Mouse (Mus musculus) heart, embryonic 14.5 days (tissue): ENCODE data around the gene Nt5c3b. TPM values are rescaled to one million over a fixed set of nuclear protein-coding genes. Genes with fewer than 3 reads are reported as not detected.

Experiments
- ATAC-seq: fragments of 200-750 bp; cut with Nextera tagmentation; 2 replicates; pipeline ENCODE4 v1.8.0; 2017; ENCODE audit warnings: low read depth, moderate TSS enrichment; ENCODE audit not compliant: insufficient number of reproducible peaks, insufficient read depth, low FRiP score
- H3K27ac ChIP-seq, 2 experiments: fragments of 200-500 bp in 1 of 2; fragments of 300-500 bp in 1 of 2; sonication (generic) in 1 of 2; replicated peaks in 1 of 2; 2 replicates each; pipeline ENCODE4 v1.5.1; 2012 to 2014; ENCODE audit warnings: low read depth in 2 of 2, low read length in 2 of 2, control low read depth in 1 of 2, mild to moderate bottlenecking in 1 of 2, mixed read lengths in 1 of 2; ENCODE audit not compliant: control insufficient read depth in 1 of 2, insufficient read depth in 1 of 2
- H3K27me3 ChIP-seq: fragments of 300-500 bp; sonication (generic); 2 replicates; pipeline ENCODE4 v1.6.1; 2014; ENCODE audit warnings: mild to moderate bottlenecking, low read length, control low read depth; ENCODE audit not compliant: control insufficient read depth, insufficient read depth
- H3K36me3 ChIP-seq: fragments of 300-500 bp; sonication (generic); 2 replicates; pipeline ENCODE4 v1.6.1; 2014; ENCODE audit warnings: mild to moderate bottlenecking, control low read depth, low read length, mixed read lengths; ENCODE audit not compliant: control insufficient read depth, insufficient read depth
- H3K4me1 ChIP-seq, 2 experiments: fragments of 200-500 bp in 1 of 2; fragments of 300-500 bp in 1 of 2; sonication (generic) in 1 of 2; 2 replicates each; pipeline ENCODE4 v1.6.1; 2012 to 2014; ENCODE audit warnings: low read length in 2 of 2, control low read depth in 1 of 2, mixed read lengths in 1 of 2; ENCODE audit not compliant: control insufficient read depth in 2 of 2, insufficient read depth in 2 of 2
- H3K4me2 ChIP-seq: fragments of 300-500 bp; sonication (generic); 2 replicates; pipeline ENCODE4 v1.6.1; 2014; ENCODE audit warnings: mild to moderate bottlenecking, low read length
- H3K4me3 ChIP-seq, 2 experiments: fragments of 200-500 bp in 1 of 2; fragments of 300-500 bp in 1 of 2; sonication (generic) in 1 of 2; 2 replicates each; pipeline ENCODE4 v1.5.1; 2012 to 2014; ENCODE audit warnings: low read length in 2 of 2, mild to moderate bottlenecking in 2 of 2, control low read depth in 1 of 2, low read depth in 1 of 2, moderate library complexity in 1 of 2; ENCODE audit not compliant: control insufficient read depth in 1 of 2, insufficient read depth in 1 of 2
- H3K9ac ChIP-seq: fragments of 300-500 bp; sonication (generic); 2 replicates; pipeline ENCODE4 v1.6.1; 2014; ENCODE audit warnings: mild to moderate bottlenecking, low read length
- H3K9me3 ChIP-seq: fragments of 300-500 bp; sonication (generic); 2 replicates; pipeline ENCODE4 v1.6.1; 2016; ENCODE audit warnings: low read length, control low read depth; ENCODE audit not compliant: control insufficient read depth
- WGBS: fragments of 180-500 bp; shearing (Covaris S2); extraction: QIAGEN DNeasy Blood & Tissue Kit; methylation state at CpG from one replicate; pipeline ENCODE4 v1.1.7; 2014; 5-methylcytosine and 5-hydroxymethylcytosine counted together
- polyA plus RNA-seq: library from polyadenylated mRNA; unstranded; fragments of >200 nt; fragmentation: Nextera tagmentation; extraction: Ambion mirVana; gene quantifications from 2 replicates; pipeline ENCODE4 v1.2.1, GENCODE M21; 2014

Gene Nt5c3b
- polyA plus RNA-seq, 1 experiment from 2014 or later = 102 TPM

GRCm38 (mm10) chr11:100472197-100472934 is 30.8 kb upstream of the Nt5c3b start, which contains the start of gene Klhl11:
Gene Klhl11 (minus strand): TSS chr11:100472741.
- under 1% methylated on average over 83 of the region's 83 CpGs for WGBS
- Histone ChIP-seq H3K9ac (peak within 1 kb of the TSS; percentile 98), H3K4me1 (peaks cover 2 to 15% of the 10 kb centered on the region in 2 experiments; a peak in 2 of 4 replicates), H3K9me3 (no peaks in the 10 kb centered on the region), H3K4me2 (peak within 1 kb of the TSS; percentile 98), H3K27ac (peak within 1 kb of the TSS; percentile 73 to 78), H3K27me3 (no peaks in the 10 kb centered on the region), H3K4me3 (peak within 1 kb of the TSS; percentile 88 to 90), H3K36me3 (peaks cover 21% of the 10 kb centered on the region)
- ATAC-seq = peak; percentile 79

GRCm38 (mm10) chr11:100471352-100472196 is 30.0 kb upstream of the Nt5c3b start:
- Histone ChIP-seq H3K27me3 (no peaks in the 10 kb centered on the region), H3K27ac (peak overlapping the region in 1 of 2 experiments; percentile 78; a peak in 1 of 4 replicates), H3K4me3 (peak overlapping the region; percentile 88 to 90), H3K9ac (peak overlapping the region; percentile 98), H3K4me1 (peaks cover 2 to 15% of the 10 kb centered on the region in 2 experiments; a peak in 2 of 4 replicates), H3K4me2 (peak overlapping the region; percentile 98), H3K36me3 (peaks cover 13% of the 10 kb centered on the region), H3K9me3 (no peaks in the 10 kb centered on the region)
- 0 out of 2 replicates have a peak, but pooled peaks have one; percentile 20 for ATAC-seq
- WGBS = 4% methylated on average over 30 of the region's 30 CpGs

- H3K9me3 ChIP-seq = no peaks in the 10 kb centered on the region
- 61% methylated on average over 1 of the region's 1 CpGs for WGBS
- H3K27ac ChIP-seq = no peak overlapping the region
- no peak for ATAC-seq
- no peaks in the 10 kb centered on the region for H3K27me3 ChIP-seq
- no peak overlapping the region for H3K4me2 ChIP-seq
- H3K9ac ChIP-seq = no peak overlapping the region
- H3K36me3 ChIP-seq = peaks cover 29% of the 10 kb centered on the region
- H3K4me3 ChIP-seq = no peak overlapping the region
- peaks cover under 1 to 13% of the 10 kb centered on the region in 2 experiments; a peak in 2 of 4 replicates for H3K4me1 ChIP-seq
Measured at GRCm38 (mm10) chr11:100465833-100466232, 24.2 kb upstream of the Nt5c3b start.

GRCm38 (mm10) chr11:100465229-100465792 is 23.7 kb upstream of the Nt5c3b start:
- Histone ChIP-seq H3K9ac (no peak overlapping the region), H3K4me2 (no peak overlapping the region), H3K27me3 (no peaks in the 10 kb centered on the region), H3K9me3 (no peaks in the 10 kb centered on the region), H3K4me1 (peaks cover 0 to 9% of the 10 kb centered on the region in 2 experiments; a peak in 1 of 4 replicates), H3K36me3 (peaks cover 29% of the 10 kb centered on the region), H3K4me3 (no peak overlapping the region), H3K27ac (no peak overlapping the region)
- 75% methylated on average over 1 of the region's 1 CpGs for WGBS
- no peak for ATAC-seq

GRCm38 (mm10) chr11:100462699-100463098 is 21.1 kb upstream of the Nt5c3b start:
- Histone ChIP-seq H3K4me3 (no peak overlapping the region), H3K9me3 (no peaks in the 10 kb centered on the region), H3K36me3 (peaks cover 28% of the 10 kb centered on the region), H3K27me3 (no peaks in the 10 kb centered on the region), H3K9ac (no peak overlapping the region), H3K27ac (no peak overlapping the region), H3K4me2 (no peak overlapping the region), H3K4me1 (peaks cover 0 to 5% of the 10 kb centered on the region in 2 experiments; a peak in 1 of 4 replicates)
- ATAC-seq = no peak
- WGBS = 92% methylated on average over 10 of the region's 10 CpGs

- no peak overlapping the region for H3K4me2 ChIP-seq
- no peak overlapping the region for H3K4me3 ChIP-seq
- H3K9ac ChIP-seq = no peak overlapping the region
- no peak overlapping the region for H3K27ac ChIP-seq
- H3K27me3 ChIP-seq = no peaks in the 10 kb centered on the region
- no peaks in the 10 kb centered on the region for H3K4me1 ChIP-seq
- H3K9me3 ChIP-seq = no peaks in the 10 kb centered on the region
- 86% methylated on average over 5 of the region's 5 CpGs for WGBS
- no peak for ATAC-seq
- H3K36me3 ChIP-seq = peaks cover 37% of the 10 kb centered on the region
Measured at GRCm38 (mm10) chr11:100457711-100458110, 16.1 kb upstream of the Nt5c3b start.

GRCm38 (mm10) chr11:100457247-100457646 is 15.6 kb upstream of the Nt5c3b start:
- Histone ChIP-seq H3K4me3 (no peak overlapping the region), H3K27me3 (no peaks in the 10 kb centered on the region), H3K4me2 (no peak overlapping the region), H3K9ac (no peak overlapping the region), H3K9me3 (no peaks in the 10 kb centered on the region), H3K27ac (no peak overlapping the region), H3K36me3 (peaks cover 32% of the 10 kb centered on the region), H3K4me1 (no peaks in the 10 kb centered on the region)
- 78% methylated on average over 4 of the region's 4 CpGs for WGBS
- no peak for ATAC-seq
